Mouse (Mus musculus): ENCODE measurements around the gene B9d2. TPM values are rescaled to one million over a fixed set of nuclear protein-coding genes. Genes with fewer than 3 reads are reported as not detected.
A peak's percentile ranks its signal among the peaks of the same experiment; 100 is the strongest.

The B9d2 gene
- polyA plus RNA-seq, 1 experiment from 2014 or later, result 38.1 TPM

GRCm38 (mm10) chr7:25655601-25656428 is 24.8 kb upstream of the B9d2 start:
- no peak overlapping the region for H3K4me3 ChIP-seq
- WGBS, result 80% methylated on average over 11 of the region's 11 CpGs
- no peaks in the 10 kb centered on the region for H3K9me3 ChIP-seq
- H3K36me3 ChIP-seq (replicated peaks), result no peaks in the 10 kb centered on the region
- no peak overlapping the region for H3K27ac ChIP-seq
- H3K4me1 ChIP-seq, result peaks cover 23% of the 10 kb centered on the region
- DNase-seq (ENCODE audit: extremely low spot score, low spot score), result no peak
- H3K27me3 ChIP-seq (ENCODE audit: poor library complexity, severe bottlenecking), result no peaks in the 10 kb centered on the region

GRCm38 (mm10) chr7:25657785-25658184 is 22.8 kb upstream of the B9d2 start:
- Histone ChIP-seq H3K27ac (no peak overlapping the region), H3K36me3 (replicated peaks) (peaks cover 16% of the 10 kb centered on the region), H3K27me3 (ENCODE audit: poor library complexity, severe bottlenecking) (no peaks in the 10 kb centered on the region), H3K4me1 (peaks cover 23% of the 10 kb centered on the region), H3K9me3 (no peaks in the 10 kb centered on the region), H3K4me3 (peak overlapping the region; percentile 73)
- DNase-seq (ENCODE audit: extremely low spot score, low spot score), result no peak
- WGBS, result 44% methylated on average over 10 of the region's 10 CpGs

- Histone ChIP-seq H3K9me3 (no peaks in the 10 kb centered on the region), H3K27ac (peak within 1 kb of the TSS; percentile 96), H3K4me3 (peak within 1 kb of the TSS; percentile 73), H3K4me1 (peaks cover 23% of the 10 kb centered on the region), H3K27me3 (ENCODE audit: poor library complexity, severe bottlenecking) (no peaks in the 10 kb centered on the region), H3K36me3 (replicated peaks) (peaks cover 27% of the 10 kb centered on the region)
- peak; percentile 99 for DNase-seq (ENCODE audit: extremely low spot score, low spot score)
- WGBS, result under 1% methylated on average over 50 of the region's 50 CpGs
These were observed 21.7 kb upstream of the B9d2 start, which contains the start of the genes Bckdha and Exosc5 for GRCm38 (mm10) chr7:25658657-25659472. TSS of gene Bckdha (minus strand) at chr7:25658981. TSS of gene Exosc5 (plus strand) at chr7:25659164.

GRCm38 (mm10) chr7:25666381-25666780 is 14.2 kb upstream of the B9d2 start:
- WGBS, result 93% methylated on average over 8 of the region's 8 CpGs
- Histone ChIP-seq H3K9me3 (no peaks in the 10 kb centered on the region), H3K4me1 (no peaks in the 10 kb centered on the region), H3K36me3 (replicated peaks) (peaks cover 85% of the 10 kb centered on the region), H3K4me3 (no peak overlapping the region), H3K27ac (no peak overlapping the region), H3K27me3 (ENCODE audit: poor library complexity, severe bottlenecking) (no peaks in the 10 kb centered on the region)
- no peak for DNase-seq (ENCODE audit: extremely low spot score, low spot score)

- no peak overlapping the region for H3K27ac ChIP-seq
- no peaks in the 10 kb centered on the region for H3K9me3 ChIP-seq
- DNase-seq (ENCODE audit: extremely low spot score, low spot score), result no peak
- H3K36me3 ChIP-seq (replicated peaks), result peaks cover 58% of the 10 kb centered on the region
- H3K27me3 ChIP-seq (ENCODE audit: poor library complexity, severe bottlenecking), result peaks cover 13% of the 10 kb centered on the region
- H3K4me1 ChIP-seq, result no peaks in the 10 kb centered on the region
- WGBS, result 87% methylated on average over 10 of the region's 10 CpGs
- H3K4me3 ChIP-seq, result no peak overlapping the region
These were observed 11.4 kb upstream of the B9d2 start for GRCm38 (mm10) chr7:25669158-25669557.

- Histone ChIP-seq H3K4me1 (peaks cover 2% of the 10 kb centered on the region), H3K27ac (no peak overlapping the region), H3K36me3 (replicated peaks) (peaks cover 54% of the 10 kb centered on the region), H3K4me3 (no peak overlapping the region), H3K9me3 (no peaks in the 10 kb centered on the region), H3K27me3 (ENCODE audit: poor library complexity, severe bottlenecking) (peaks cover 18% of the 10 kb centered on the region)
- WGBS, result 83% methylated on average over 9 of the region's 9 CpGs
- DNase-seq (ENCODE audit: extremely low spot score, low spot score), result no peak
These were observed 10.9 kb upstream of the B9d2 start for GRCm38 (mm10) chr7:25669631-25670030.

GRCm38 (mm10) chr7:25670096-25670495 is 10.5 kb upstream of the B9d2 start:
- WGBS, result 91% methylated on average over 4 of the region's 4 CpGs
- peaks cover 7% of the 10 kb centered on the region for H3K4me1 ChIP-seq
- peaks cover 22% of the 10 kb centered on the region for H3K27me3 ChIP-seq (ENCODE audit: poor library complexity, severe bottlenecking)
- H3K27ac ChIP-seq, result no peak overlapping the region
- H3K9me3 ChIP-seq, result no peaks in the 10 kb centered on the region
- no peak overlapping the region for H3K4me3 ChIP-seq
- DNase-seq (ENCODE audit: extremely low spot score, low spot score), result no peak
- peaks cover 49% of the 10 kb centered on the region for H3K36me3 ChIP-seq (replicated peaks)

GRCm38 (mm10) chr7:25671686-25672085 is 8.9 kb upstream of the B9d2 start:
- peaks cover 33% of the 10 kb centered on the region for H3K36me3 ChIP-seq (replicated peaks)
- H3K4me3 ChIP-seq, result no peak overlapping the region
- H3K9me3 ChIP-seq, result no peaks in the 10 kb centered on the region
- H3K27ac ChIP-seq, result no peak overlapping the region
- WGBS, result 85% methylated on average over 2 of the region's 2 CpGs
- no peak for DNase-seq (ENCODE audit: extremely low spot score, low spot score)
- H3K27me3 ChIP-seq (ENCODE audit: poor library complexity, severe bottlenecking), result peaks cover 38% of the 10 kb centered on the region
- H3K4me1 ChIP-seq, result peaks cover 7% of the 10 kb centered on the region

- 55% methylated on average over 4 of the region's 4 CpGs for WGBS
These were observed 8.1 kb upstream of the B9d2 start for GRCm38 (mm10) chr7:25672442-25672841.

GRCm38 (mm10) chr7:25674297-25674696 is 6.3 kb upstream of the B9d2 start:
- H3K4me3 ChIP-seq, result peak overlapping the region; percentile 48; the same call in 1 of the 2 replicates
- peaks cover 7% of the 10 kb centered on the region for H3K4me1 ChIP-seq
- peaks cover 54% of the 10 kb centered on the region for H3K27me3 ChIP-seq (ENCODE audit: poor library complexity, severe bottlenecking)
- no peak overlapping the region for H3K27ac ChIP-seq
- no peaks in the 10 kb centered on the region for H3K9me3 ChIP-seq
- DNase-seq (ENCODE audit: extremely low spot score, low spot score), result no peak
- H3K36me3 ChIP-seq (replicated peaks), result peaks cover 7% of the 10 kb centered on the region
- 34% methylated on average over 9 of the region's 9 CpGs for WGBS

More at GRCm38 (mm10) chr7:25672442-25672841, 8.1 kb upstream of the B9d2 start:
- Histone ChIP-seq H3K36me3 (replicated peaks) (peaks cover 26% of the 10 kb centered on the region), H3K4me3 (no peak overlapping the region), H3K27me3 (ENCODE audit: poor library complexity, severe bottlenecking) (peaks cover 42% of the 10 kb centered on the region), H3K4me1 (peaks cover 7% of the 10 kb centered on the region), H3K9me3 (no peaks in the 10 kb centered on the region), H3K27ac (no peak overlapping the region)
- no peak for DNase-seq (ENCODE audit: extremely low spot score, low spot score)

- WGBS, result 3% methylated on average over 29 of the region's 29 CpGs
- H3K27me3 ChIP-seq (ENCODE audit: poor library complexity, severe bottlenecking), result peaks cover 59% of the 10 kb centered on the region
- no peak for DNase-seq (ENCODE audit: extremely low spot score, low spot score)
These were observed 5.8 kb upstream of the B9d2 start, which contains the start of gene Tmem91 for GRCm38 (mm10) chr7:25674719-25675300. TSS of gene Tmem91 (minus strand) at chr7:25675166.

GRCm38 (mm10) chr7:25675405-25675804 is 5.2 kb upstream of the B9d2 start:
- Histone ChIP-seq H3K27ac (no peak overlapping the region), H3K27me3 (ENCODE audit: poor library complexity, severe bottlenecking) (peaks cover 59% of the 10 kb centered on the region), H3K4me3 (no peak overlapping the region), H3K36me3 (replicated peaks) (peaks cover 3% of the 10 kb centered on the region), H3K4me1 (peaks cover 12% of the 10 kb centered on the region), H3K9me3 (no peaks in the 10 kb centered on the region)
- DNase-seq (ENCODE audit: extremely low spot score, low spot score), result no peak
- WGBS, result 49% methylated on average over 6 of the region's 6 CpGs

More at GRCm38 (mm10) chr7:25674719-25675300, 5.8 kb upstream of the B9d2 start, which contains the start of gene Tmem91:
- H3K4me3 ChIP-seq, result peak within 1 kb of the TSS; percentile 48
- peaks cover 3% of the 10 kb centered on the region for H3K36me3 ChIP-seq (replicated peaks)
- no peak within 1 kb of the TSS for H3K27ac ChIP-seq
- H3K9me3 ChIP-seq, result no peaks in the 10 kb centered on the region
- H3K4me1 ChIP-seq, result peaks cover 7% of the 10 kb centered on the region

Data from forebrain, embryonic 10.5 days (tissue).